Mouse (Mus musculus) embryonic facial prominence, embryonic 11.5 days (tissue): ENCODE results near the gene Uso1. TPM values are rescaled to one million over a fixed set of nuclear protein-coding genes. Genes with fewer than 3 reads are reported as not detected.

ENCODE experiments used
- ATAC-seq: fragments of 200-750 bp; cut with Nextera tagmentation; replicated peaks from 2 replicates; pipeline ENCODE4 v1.8.0; 2017; ENCODE audit warnings: low read depth; ENCODE audit not compliant: insufficient number of reproducible peaks, low FRiP score, low TSS enrichment
- DNase-seq: peaks from one replicate; pipeline ENCODE4 v3.0.0-alpha.2; 2015; ENCODE audit warnings: low spot score
- H3K27ac ChIP-seq: fragments of 300-500 bp; sonication (generic); replicated peaks from 2 replicates; pipeline ENCODE4 v1.5.1; 2014; ENCODE audit warnings: mild to moderate bottlenecking, low read depth, low read length, control low read depth
- H3K27me3 ChIP-seq: fragments of 300-500 bp; sonication (generic); 2 replicates; pipeline ENCODE4 v1.6.1; 2014; ENCODE audit warnings: mild to moderate bottlenecking, low read length, moderate library complexity, mixed read lengths; ENCODE audit not compliant: control insufficient read depth, insufficient read depth
- H3K36me3 ChIP-seq: fragments of 300-500 bp; sonication (generic); replicated peaks from 2 replicates; pipeline ENCODE4 v1.6.1; 2014; ENCODE audit warnings: low read depth, mild to moderate bottlenecking, low read length, moderate library complexity, mixed read lengths; ENCODE audit not compliant: control insufficient read depth, insufficient read depth
- H3K4me1 ChIP-seq: fragments of 300-500 bp; sonication (generic); 2 replicates; pipeline ENCODE4 v1.6.1; 2014; ENCODE audit warnings: low read length, mixed read lengths; ENCODE audit not compliant: control insufficient read depth, insufficient read depth
- H3K4me2 ChIP-seq: fragments of 300-500 bp; sonication (generic); 2 replicates; pipeline ENCODE4 v1.6.1; 2014; ENCODE audit warnings: low read depth, mild to moderate bottlenecking, control low read depth, low read length, moderate library complexity
- H3K4me3 ChIP-seq: fragments of 300-500 bp; sonication (generic); 2 replicates; pipeline ENCODE4 v1.5.1; 2014; ENCODE audit warnings: low read depth, low read length, control low read depth
- H3K9ac ChIP-seq: fragments of 300-500 bp; sonication (generic); replicated peaks from 2 replicates; pipeline ENCODE4 v1.6.1; 2014; ENCODE audit warnings: mild to moderate bottlenecking, control low read depth, low read length
- H3K9me3 ChIP-seq: fragments of 300-500 bp; sonication (generic); replicated peaks from 2 replicates; pipeline ENCODE4 v1.6.1; 2016; ENCODE audit warnings: mild to moderate bottlenecking, low read length, inconsistent platforms, mixed read lengths; ENCODE audit not compliant: control insufficient read depth
- WGBS: fragments of 180-500 bp; shearing (Covaris S2); extraction: QIAGEN DNeasy Blood & Tissue Kit; methylation state at CpG from one replicate; pipeline ENCODE4 v1.1.7; 2014; 5-methylcytosine and 5-hydroxymethylcytosine counted together
- polyA plus RNA-seq: library from polyadenylated mRNA; unstranded; fragments of >200 nt; fragmentation: Nextera tagmentation; extraction: Ambion mirVana; gene quantifications from 2 replicates; pipeline ENCODE4 v1.2.1, GENCODE M21; 2014

Uso1 gene
- polyA plus RNA-seq, 1 experiment from 2014 or later: 26.0 TPM

DNA sequence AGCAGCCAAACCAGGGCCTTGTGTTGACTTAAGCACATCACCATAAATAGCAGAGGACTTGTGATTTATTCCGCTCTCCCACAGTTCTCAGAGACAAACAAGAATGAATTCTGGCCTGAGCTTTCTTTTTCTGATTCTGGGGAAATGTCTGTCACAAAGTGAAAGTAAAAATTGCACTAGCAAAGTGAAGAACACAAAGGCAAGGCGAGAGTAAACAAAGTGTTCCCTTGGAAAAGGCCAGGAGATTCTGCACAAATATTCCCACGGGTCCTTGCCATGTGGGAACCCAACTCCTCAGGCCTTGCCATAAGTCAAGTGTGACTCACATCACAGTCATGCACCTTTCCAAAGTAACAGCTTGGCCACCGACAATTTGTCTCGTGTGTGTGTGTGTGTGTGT is 68.0 kb downstream of the Uso1 start:
- no peaks in the 10 kb centered on the region for H3K4me1 ChIP-seq
- H3K4me3 ChIP-seq: no peak overlapping the region
- H3K4me2 ChIP-seq: no peak overlapping the region
- no peaks in the 10 kb centered on the region for H3K9me3 ChIP-seq
- no peak for ATAC-seq
- no peak overlapping the region for H3K27ac ChIP-seq
- no peaks in the 10 kb centered on the region for H3K27me3 ChIP-seq
- no peaks in the 10 kb centered on the region; the same call in none of the 2 replicates for H3K36me3 ChIP-seq
- DNase-seq: no peak
- 95% methylated on average over 5 of the region's 5 CpGs for WGBS
- H3K9ac ChIP-seq: no peak overlapping the region

DNA sequence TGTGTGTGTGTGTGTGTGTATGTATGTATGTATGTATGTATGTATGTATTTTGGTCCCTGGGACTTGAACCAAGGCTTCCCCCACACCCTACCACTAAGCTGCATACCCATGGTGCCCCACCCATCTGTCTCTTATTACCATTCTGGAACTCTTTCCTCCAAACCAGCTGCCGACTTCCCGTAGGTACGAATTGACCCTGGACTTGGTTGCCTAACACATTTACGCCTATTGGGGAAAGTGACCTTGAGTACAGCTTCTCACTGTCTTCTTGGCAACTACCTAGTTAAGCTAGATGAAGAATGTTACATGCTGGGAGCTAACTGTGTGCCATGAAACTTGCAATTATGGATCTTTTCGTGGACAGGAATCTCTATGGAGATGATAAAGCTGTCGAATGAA is 68.4 kb downstream of the Uso1 start:
- no peak overlapping the region for H3K27ac ChIP-seq
- ATAC-seq: no peak
- no peak for DNase-seq
- H3K4me3 ChIP-seq: no peak overlapping the region
- H3K36me3 ChIP-seq: no peaks in the 10 kb centered on the region; the same call in none of the 2 replicates
- H3K9me3 ChIP-seq: no peaks in the 10 kb centered on the region
- H3K27me3 ChIP-seq: no peaks in the 10 kb centered on the region
- H3K4me1 ChIP-seq: no peaks in the 10 kb centered on the region
- H3K4me2 ChIP-seq: no peak overlapping the region
- 87% methylated on average over 6 of the region's 6 CpGs for WGBS
- H3K9ac ChIP-seq: no peak overlapping the region

DNA sequence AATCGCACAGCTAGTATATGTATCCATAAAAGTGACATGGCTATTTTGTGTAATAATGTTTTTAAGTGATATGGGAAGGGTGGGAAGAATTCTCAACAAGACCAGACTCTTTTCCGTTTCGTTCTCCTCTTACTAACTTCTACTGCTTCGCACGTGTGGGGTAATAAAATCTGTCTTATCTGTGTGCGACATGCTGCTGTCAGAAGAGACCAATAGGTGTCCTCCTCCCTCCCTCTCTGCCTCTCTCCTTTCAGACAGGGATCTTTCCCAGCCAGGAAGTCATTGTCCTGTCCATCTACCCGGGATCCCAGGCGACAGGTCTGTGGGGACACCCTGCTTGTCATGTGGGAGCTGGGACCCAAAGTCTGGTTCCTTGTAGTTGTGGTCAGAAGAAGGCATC is 72.5 kb downstream of the Uso1 start:
- no peaks in the 10 kb centered on the region for H3K36me3 ChIP-seq
- H3K4me1 ChIP-seq: no peaks in the 10 kb centered on the region
- ATAC-seq: no peak
- DNase-seq: no peak
- no peak overlapping the region for H3K9ac ChIP-seq
- no peaks in the 10 kb centered on the region for H3K9me3 ChIP-seq
- WGBS: 80% methylated on average over 8 of the region's 8 CpGs
- no peak overlapping the region for H3K4me2 ChIP-seq
- no peak overlapping the region for H3K27ac ChIP-seq
- H3K4me3 ChIP-seq: no peak overlapping the region
- no peaks in the 10 kb centered on the region for H3K27me3 ChIP-seq

DNA sequence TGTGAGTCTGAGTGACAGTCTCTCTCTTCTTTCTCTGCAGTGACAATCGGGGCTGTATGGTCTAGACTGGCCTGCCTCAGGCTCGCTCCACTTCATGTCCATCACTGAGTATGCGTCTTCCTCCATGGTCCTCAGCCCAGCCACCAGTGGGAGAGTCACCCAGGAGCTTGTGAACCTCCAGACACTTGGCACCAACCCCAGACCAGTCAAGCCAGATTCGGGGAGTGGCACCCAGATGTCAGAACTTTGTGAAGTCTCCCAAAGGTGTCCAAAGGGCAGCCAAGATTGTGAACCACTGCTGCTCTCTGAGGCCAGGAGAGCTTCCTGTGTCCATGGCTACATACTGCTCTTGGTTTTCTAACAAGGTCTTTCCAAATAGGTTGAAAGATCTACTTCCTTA is 74.5 kb downstream of the Uso1 start:
- no peaks in the 10 kb centered on the region for H3K27me3 ChIP-seq
- no peaks in the 10 kb centered on the region for H3K9me3 ChIP-seq
- H3K4me2 ChIP-seq: no peak overlapping the region
- ATAC-seq (no peak), DNase-seq (no peak)
- H3K9ac ChIP-seq: no peak overlapping the region
- no peak overlapping the region for H3K4me3 ChIP-seq
- no peaks in the 10 kb centered on the region for H3K4me1 ChIP-seq
- no peak overlapping the region for H3K27ac ChIP-seq
- 85% methylated on average over 4 of the region's 4 CpGs for WGBS
- no peaks in the 10 kb centered on the region for H3K36me3 ChIP-seq

DNA sequence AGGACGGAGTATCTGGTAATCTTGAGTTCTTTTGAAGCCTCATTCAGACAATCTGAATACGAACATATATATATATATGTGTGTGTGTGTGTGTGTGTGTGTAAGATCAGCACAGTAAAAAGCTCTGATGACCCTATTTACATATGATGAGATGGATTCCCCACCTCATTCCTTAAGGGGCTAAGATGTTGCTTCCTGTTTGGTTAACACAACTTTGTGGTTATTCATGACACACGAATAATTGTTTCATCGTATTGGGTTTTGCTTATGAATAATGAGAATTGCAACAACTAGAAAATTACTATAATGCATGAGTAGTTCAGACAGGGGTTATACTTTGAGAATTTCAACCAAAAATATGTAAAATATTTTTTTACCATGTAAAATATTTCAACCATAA is 77.6 kb downstream of the Uso1 start, which contains the start of gene U90926:
Gene U90926, minus strand, starts transcription at position 101 of the 400 bp plus-strand sequence.
- no peaks in the 10 kb centered on the region for H3K4me1 ChIP-seq
- H3K27me3 ChIP-seq: no peaks in the 10 kb centered on the region
- no peak within 1 kb of the TSS for H3K27ac ChIP-seq
- no peaks in the 10 kb centered on the region for H3K9me3 ChIP-seq
- H3K4me3 ChIP-seq: no peak within 1 kb of the TSS
- DNase-seq: no peak
- WGBS: 93% methylated on average over 4 of the region's 4 CpGs
- H3K9ac ChIP-seq: no peak within 1 kb of the TSS
- no peak for ATAC-seq
- no peak within 1 kb of the TSS for H3K4me2 ChIP-seq
- H3K36me3 ChIP-seq: no peaks in the 10 kb centered on the region

DNA sequence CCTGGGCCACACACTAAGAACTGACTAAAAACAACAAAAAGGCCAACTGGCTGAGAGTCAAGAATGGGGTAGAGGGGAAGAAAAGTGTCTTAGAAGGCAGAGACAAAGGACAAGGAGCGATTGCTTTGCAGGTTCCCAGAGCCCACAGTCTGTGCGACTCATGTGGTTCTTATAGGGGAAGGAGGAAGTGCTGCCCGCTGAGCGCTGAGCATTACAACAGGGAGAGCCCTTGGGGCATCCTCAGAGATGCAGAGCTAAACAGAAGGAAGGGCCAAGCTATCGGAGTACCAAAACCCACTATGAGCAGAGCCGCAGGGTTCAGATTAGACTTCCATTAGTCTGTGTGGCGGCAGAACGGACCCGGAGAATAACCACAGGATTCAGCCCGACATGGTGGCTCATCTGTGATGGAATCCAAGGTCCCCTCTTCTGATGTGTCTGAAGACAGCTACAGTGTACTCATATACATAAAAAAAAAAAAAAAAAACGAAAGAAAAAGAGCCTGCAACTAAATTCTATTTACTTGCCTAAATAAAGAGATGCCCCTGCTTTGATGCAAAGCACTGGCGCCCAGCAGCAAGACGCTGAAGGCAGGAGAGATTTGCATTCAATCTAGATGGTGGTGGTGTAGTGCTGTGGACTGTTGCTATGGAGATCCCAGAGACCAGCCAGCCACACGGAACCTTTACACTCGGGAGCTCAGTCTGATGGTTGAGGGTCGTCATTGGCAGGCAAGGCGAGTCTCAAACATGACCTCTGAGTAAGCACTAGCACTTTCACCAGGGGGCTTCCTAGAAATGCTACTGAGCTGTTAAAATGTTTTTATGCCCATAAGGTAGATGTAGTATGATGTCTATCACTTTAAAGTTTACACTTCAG is 81.4 kb downstream of the Uso1 start:
- Histone ChIP-seq H3K27ac (no peak overlapping the region), H3K4me3 (no peak overlapping the region), H3K9me3 (no peaks in the 10 kb centered on the region), H3K4me2 (no peak overlapping the region), H3K27me3 (no peaks in the 10 kb centered on the region), H3K4me1 (no peaks in the 10 kb centered on the region), H3K36me3 (no peaks in the 10 kb centered on the region), H3K9ac (no peak overlapping the region)
- DNase-seq: peak; percentile 9
- 29% methylated on average over 17 of the region's 17 CpGs for WGBS
- ATAC-seq: no peak

DNA sequence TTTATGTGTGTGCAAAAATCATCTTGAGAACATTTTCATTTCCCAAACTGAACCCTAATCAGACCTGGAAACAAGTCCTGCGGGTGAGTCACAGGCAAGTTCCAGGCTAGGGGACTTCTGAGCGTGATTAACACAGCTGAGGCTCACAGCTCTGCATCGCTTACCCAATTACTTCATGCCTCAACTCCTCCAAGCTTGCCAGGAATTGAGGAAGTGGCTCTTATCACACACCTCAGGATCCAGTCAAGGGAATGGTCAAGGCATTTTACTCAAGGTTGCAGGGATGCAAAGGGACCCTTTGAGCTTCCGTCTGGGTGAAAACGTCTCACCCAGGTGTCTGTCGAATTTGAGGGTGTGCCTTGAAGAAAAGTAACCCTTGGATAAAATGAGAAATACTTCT is 82.1 kb downstream of the Uso1 start:
- H3K4me2 ChIP-seq: no peak overlapping the region
- H3K9ac ChIP-seq: no peak overlapping the region
- no peaks in the 10 kb centered on the region for H3K36me3 ChIP-seq
- ATAC-seq (no peak), DNase-seq (no peak)
- H3K4me1 ChIP-seq: no peaks in the 10 kb centered on the region
- H3K27ac ChIP-seq: no peak overlapping the region
- H3K27me3 ChIP-seq: no peaks in the 10 kb centered on the region
- 74% methylated on average over 6 of the region's 6 CpGs for WGBS
- H3K4me3 ChIP-seq: no peak overlapping the region
- no peaks in the 10 kb centered on the region for H3K9me3 ChIP-seq

DNA sequence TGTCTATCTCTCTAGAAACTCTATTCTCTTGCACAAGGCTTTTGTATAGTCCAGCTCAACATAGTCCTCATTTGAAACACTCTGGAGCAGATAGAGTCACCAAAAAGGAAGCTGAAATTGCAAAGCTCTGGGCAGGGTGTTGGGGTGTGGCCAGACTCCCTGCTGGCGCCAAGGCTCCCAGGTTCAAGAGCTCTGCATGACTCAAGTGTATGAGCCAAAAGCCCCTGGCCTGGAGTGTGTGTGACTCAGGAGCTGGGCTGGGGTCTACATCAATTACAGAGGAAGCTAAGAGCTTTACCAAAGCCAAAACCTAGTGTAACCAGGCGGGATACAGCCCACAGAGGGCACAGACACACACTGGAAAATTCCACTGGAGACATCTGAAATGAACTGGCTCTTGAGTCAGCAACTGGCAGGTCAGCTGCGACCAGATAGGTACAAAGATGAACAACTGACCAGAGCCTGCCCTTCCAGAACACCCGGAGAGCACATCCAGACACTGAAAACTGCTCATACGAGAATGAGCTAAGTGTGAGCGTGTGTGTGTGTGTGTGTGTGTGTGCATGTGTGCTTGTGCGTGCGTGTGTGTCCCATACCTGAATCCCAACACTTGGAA is 82.7 kb downstream of the Uso1 start:
- DNase-seq: no peak
- no peak overlapping the region for H3K27ac ChIP-seq
- no peaks in the 10 kb centered on the region for H3K36me3 ChIP-seq
- no peak for ATAC-seq
- H3K4me1 ChIP-seq: no peaks in the 10 kb centered on the region
- H3K4me2 ChIP-seq: no peak overlapping the region
- H3K9ac ChIP-seq: no peak overlapping the region
- no peaks in the 10 kb centered on the region for H3K9me3 ChIP-seq
- H3K4me3 ChIP-seq: no peak overlapping the region
- WGBS: 89% methylated on average over 8 of the region's 8 CpGs
- no peaks in the 10 kb centered on the region for H3K27me3 ChIP-seq
